Mouse (Mus musculus) heart, adult 8-10 months (tissue): Measurements from ENCODE around the gene Olfr720. TPM values are rescaled to one million over a fixed set of nuclear protein-coding genes. Genes with fewer than 3 reads are reported as not detected.

Experiments used
- DNase-seq: peaks from one replicate; pipeline ENCODE4 v3.0.0; 2022; ENCODE audit warnings: low spot score
- total RNA-seq, 4 experiments: library from RNA; stranded (reverse); gene quantifications; 2 replicates each; pipeline ENCODE4 v1.2.4; 2022

Olfr720 gene
- not detected for total RNA-seq

- DNase-seq = no peak
Observed at GRCm38 (mm10) chr14:14186738-14187137, at the start of gene Olfr720. TSS of gene Olfr720 (minus strand) at chr14:14186838.

Other genes starting within 250 kb of the Olfr720 start
- gene Atxn7, start 225.4 kb downstream of the Olfr720 start, total RNA-seq = 10 to 100 TPM; 12.5 to 17.3 (median 16.1) TPM
- 10 to 100 TPM; 80.7 to 94.7 (median 81.9) TPM for gene Thoc7, start 225.0 kb downstream of the Olfr720 start, total RNA-seq
- gene Psmd6, start 65.9 kb downstream of the Olfr720 start, total RNA-seq = 10 to 100 TPM; 77.2 to 81.1 (median 79.8) TPM
- not detected for gene Olfr31, start 136.0 kb upstream of the Olfr720 start, total RNA-seq
- gene Il3ra, start 159.4 kb upstream of the Olfr720 start, total RNA-seq = 1 to 10 TPM; 2.2 to 7.2 (median 3.5) TPM
- not detected for gene Olfr721-ps1, start 214.5 kb upstream of the Olfr720 start, total RNA-seq